Mouse (Mus musculus): Measurements from ENCODE around the gene Tradd.

- no peak for TF ChIP-seq GATA1 (IDR thresholded peaks at IDR 0.05; ENCODE audit: borderline replicate concordance, low read length)
- TF ChIP-seq FLI1 (IDR thresholded peaks at IDR 0.05; ENCODE audit: low read length), result no peak
Measured at GRCm38 (mm10) chr8:105261326-105261980, 3.0 kb downstream of the Tradd start.
